Mouse (Mus musculus): ENCODE data around the gene Ing5. TPM values are rescaled to one million over a fixed set of nuclear protein-coding genes. Genes with fewer than 3 reads are reported as not detected.
"Not testable (repeated sequence)": the region's sequence is repeated elsewhere in the genome, so short reads cannot be mapped to it uniquely, and the experiment has no call there.

The Ing5 gene
- total RNA-seq, 2 experiments from 2014 or later = 4.8 to 5.7 TPM

GRCm38 (mm10) chr1:93861048-93861447 lies 57.3 kb downstream of the Ing5 start, which contains the start of gene Gal3st2:
Gene Gal3st2, plus strand, starts transcription at chr1:93861306.
- not testable (repeated sequence) for DNase-seq

Other genes starting within 250 kb of the Ing5 start
- gene Stk25, start 145.3 kb upstream of the Ing5 start, total RNA-seq (2021) = 100 to 1,000 TPM in 1 of 2 experiments, 10 to 100 TPM in 1; 98.8 to 104 TPM
- 1 to 10 TPM; 5.6 to 6.4 TPM for gene Bok, start 118.3 kb upstream of the Ing5 start, total RNA-seq (2021)
- 10 to 100 TPM; 32.3 to 41.2 TPM for gene Atg4b, start 52.5 kb upstream of the Ing5 start, total RNA-seq (2021)
- gene Thap4, start 49.1 kb upstream of the Ing5 start, total RNA-seq (2021) = 10 to 100 TPM; 32.3 to 38.8 TPM
- 10 to 100 TPM; 33.4 to 40.5 TPM for gene Dtymk, start 2.0 kb upstream of the Ing5 start, total RNA-seq (2021)
- 10 to 100 TPM; 19.5 to 24.4 TPM for gene D2hgdh, start 20.9 kb downstream of the Ing5 start, total RNA-seq (2021)
- not detected for gene Gal3st2, start 57.3 kb downstream of the Ing5 start, total RNA-seq (2021)
- gene Gal3st2b, start 114.3 kb downstream of the Ing5 start, total RNA-seq (2021) = under 1 TPM; 0.12 to 0.14 TPM
- gene Gal3st2c, start 186.5 kb downstream of the Ing5 start, total RNA-seq (2021) = under 1 TPM in 1 of 2 experiments, not detected in 1; 0.07 TPM
- not detected for gene Neu4, start 216.5 kb downstream of the Ing5 start, total RNA-seq (2021)
- gene Pdcd1, start 248.6 kb downstream of the Ing5 start, total RNA-seq (2021) = not detected